Mouse (Mus musculus): ENCODE measurements at regions not wholly inside any gene's neighbourhood (a gene's known extent, or its start where the extent isn't known, plus 50 kb on each side); places are given as distances from the start of the nearest gene placed in this dataset.
A peak's percentile ranks its signal among the peaks of the same experiment; 100 is the strongest.

GRCm38 (mm10) chr15:94219907-94220306 lies 245.3 kb downstream of the Adamts20 start:
- TF ChIP-seq POLR2A (IDR thresholded peaks at IDR 0.05; ENCODE audit: borderline replicate concordance, extremely low read depth, insufficient read depth, insufficient read length, poor library complexity, severe bottlenecking) (no peak), CTCF (IDR thresholded peaks at IDR 0.05; ENCODE audit: borderline replicate concordance, extremely low read depth, insufficient read depth, insufficient read length) (no peak)
- no peak for DNase-seq (ENCODE audit: low read depth)

DNA sequence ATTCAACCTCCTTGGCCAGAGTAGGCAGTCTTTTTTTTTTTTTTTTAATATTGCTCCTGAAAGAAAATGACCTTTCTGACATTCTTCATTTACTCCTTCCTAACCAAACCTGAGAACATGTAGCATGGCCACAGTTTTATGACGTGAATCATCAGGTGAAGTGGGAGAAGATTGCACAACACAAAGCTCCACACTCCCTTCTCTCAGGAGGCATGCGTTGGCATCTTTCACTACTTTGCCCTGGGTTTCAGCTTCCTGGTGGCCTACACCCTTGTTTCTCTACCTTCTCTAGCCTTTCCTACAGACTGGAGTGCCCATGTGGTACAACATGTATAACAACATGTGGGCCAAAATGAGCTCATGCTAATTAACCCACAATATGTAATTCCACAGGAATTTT lies 248.5 kb downstream of the Adamts20 start:
- DNase-seq (ENCODE audit: low read depth): no peak
- no peak for TF ChIP-seq POLR2A (IDR thresholded peaks at IDR 0.05; ENCODE audit: borderline replicate concordance, extremely low read depth, insufficient read depth, insufficient read length, poor library complexity, severe bottlenecking)
- no peak for TF ChIP-seq CTCF (IDR thresholded peaks at IDR 0.05; ENCODE audit: borderline replicate concordance, extremely low read depth, insufficient read depth, insufficient read length)

DNA sequence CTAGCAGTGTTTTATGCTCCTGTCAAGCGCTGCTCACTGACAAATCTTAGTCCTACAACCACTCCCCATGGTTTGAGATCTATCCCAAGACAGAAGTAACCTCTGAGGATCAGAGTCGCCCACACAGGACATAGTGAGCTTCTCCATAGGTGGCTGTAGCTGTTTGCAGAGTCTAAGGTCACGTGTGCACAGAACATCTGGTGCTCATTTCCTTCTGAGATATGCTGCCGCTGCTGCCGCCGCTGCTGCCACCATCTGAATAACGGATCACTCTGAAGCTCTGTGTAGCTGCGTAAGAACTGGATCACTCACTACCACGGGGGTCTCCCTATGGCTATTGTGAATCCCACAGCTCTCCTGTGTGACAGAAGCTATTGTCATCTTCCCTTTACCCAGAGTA lies 250.8 kb downstream of the Adamts20 start:
- TF ChIP-seq CTCF (IDR thresholded peaks at IDR 0.05; ENCODE audit: borderline replicate concordance, extremely low read depth, insufficient read depth, insufficient read length) (no peak), POLR2A (IDR thresholded peaks at IDR 0.05; ENCODE audit: borderline replicate concordance, extremely low read depth, insufficient read depth, insufficient read length, poor library complexity, severe bottlenecking) (no peak)

DNA sequence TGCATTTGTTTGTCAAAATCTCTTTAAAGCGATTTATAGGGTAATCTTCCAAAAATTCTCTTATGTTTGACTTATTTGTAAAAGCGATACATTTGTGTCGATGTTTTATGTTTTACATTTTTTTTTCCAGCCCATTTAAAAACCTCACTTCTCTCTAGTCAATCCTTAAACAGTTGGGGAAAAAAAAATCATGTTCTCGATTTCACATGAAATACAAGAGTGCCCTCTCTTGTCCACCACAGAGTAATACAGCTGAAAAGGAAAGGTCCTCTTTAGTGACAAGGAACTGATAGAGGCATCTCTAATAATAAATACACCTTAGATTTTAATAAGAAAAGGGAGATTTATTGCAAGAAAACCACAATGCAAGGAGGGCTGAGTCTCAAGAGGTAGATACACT lies 251.8 kb downstream of the Adamts20 start:
- TF ChIP-seq POLR2A (IDR thresholded peaks at IDR 0.05; ENCODE audit: borderline replicate concordance, extremely low read depth, insufficient read depth, insufficient read length, poor library complexity, severe bottlenecking) (no peak), CTCF (IDR thresholded peaks at IDR 0.05; ENCODE audit: borderline replicate concordance, extremely low read depth, insufficient read depth, insufficient read length) (no peak)
- peak; percentile 76 for DNase-seq (ENCODE audit: low read depth)

More for the DNA sequence above, 250.8 kb downstream of the Adamts20 start:
- DNase-seq (ENCODE audit: low read depth): peak; percentile 31

DNA sequence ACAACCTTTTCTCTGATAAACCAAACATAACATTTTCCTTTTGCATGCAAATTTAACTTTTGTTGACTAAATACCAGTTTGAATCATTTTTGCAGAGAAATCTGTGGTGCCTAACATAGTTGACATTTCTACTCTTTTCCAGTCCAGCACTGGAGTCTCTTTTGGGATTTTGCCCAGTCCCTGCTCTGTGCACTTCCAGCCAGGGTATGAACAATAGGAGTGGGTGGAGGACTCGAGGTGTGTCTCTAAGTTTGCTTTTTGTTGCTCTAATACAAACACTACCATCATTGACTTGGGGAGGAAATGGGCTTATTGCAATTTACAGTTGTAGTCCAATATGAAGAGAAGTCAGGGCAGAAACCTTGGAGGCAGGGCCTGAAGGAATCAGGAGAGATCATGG lies 256.7 kb downstream of the Adamts20 start:
- DNase-seq (ENCODE audit: low read depth): no peak
- TF ChIP-seq POLR2A (IDR thresholded peaks at IDR 0.05; ENCODE audit: borderline replicate concordance, extremely low read depth, insufficient read depth, insufficient read length, poor library complexity, severe bottlenecking): no peak
- no peak for TF ChIP-seq CTCF (IDR thresholded peaks at IDR 0.05; ENCODE audit: borderline replicate concordance, extremely low read depth, insufficient read depth, insufficient read length)

GRCm38 (mm10) chr15:94206454-94206853 lies 258.8 kb downstream of the Adamts20 start:
- TF ChIP-seq POLR2A (IDR thresholded peaks at IDR 0.05; ENCODE audit: borderline replicate concordance, extremely low read depth, insufficient read depth, insufficient read length, poor library complexity, severe bottlenecking) (no peak), CTCF (IDR thresholded peaks at IDR 0.05; ENCODE audit: borderline replicate concordance, extremely low read depth, insufficient read depth, insufficient read length) (no peak)
- DNase-seq (ENCODE audit: low read depth): no peak

- DNase-seq (ENCODE audit: low read depth): peak; percentile 14
- TF ChIP-seq CTCF (IDR thresholded peaks at IDR 0.05; ENCODE audit: borderline replicate concordance, extremely low read depth, insufficient read depth, insufficient read length) (no peak), POLR2A (IDR thresholded peaks at IDR 0.05; ENCODE audit: borderline replicate concordance, extremely low read depth, insufficient read depth, insufficient read length, poor library complexity, severe bottlenecking) (no peak)
These were observed 259.8 kb downstream of the Adamts20 start for GRCm38 (mm10) chr15:94205309-94205893.

GRCm38 (mm10) chr15:94190081-94190488 lies 275.1 kb downstream of the Adamts20 start:
- TF ChIP-seq CTCF (IDR thresholded peaks at IDR 0.05; ENCODE audit: borderline replicate concordance, extremely low read depth, insufficient read depth, insufficient read length): no peak
- TF ChIP-seq POLR2A (IDR thresholded peaks at IDR 0.05; ENCODE audit: borderline replicate concordance, extremely low read depth, insufficient read depth, insufficient read length, poor library complexity, severe bottlenecking): no peak
- DNase-seq (ENCODE audit: low read depth): peak; percentile 81

DNA sequence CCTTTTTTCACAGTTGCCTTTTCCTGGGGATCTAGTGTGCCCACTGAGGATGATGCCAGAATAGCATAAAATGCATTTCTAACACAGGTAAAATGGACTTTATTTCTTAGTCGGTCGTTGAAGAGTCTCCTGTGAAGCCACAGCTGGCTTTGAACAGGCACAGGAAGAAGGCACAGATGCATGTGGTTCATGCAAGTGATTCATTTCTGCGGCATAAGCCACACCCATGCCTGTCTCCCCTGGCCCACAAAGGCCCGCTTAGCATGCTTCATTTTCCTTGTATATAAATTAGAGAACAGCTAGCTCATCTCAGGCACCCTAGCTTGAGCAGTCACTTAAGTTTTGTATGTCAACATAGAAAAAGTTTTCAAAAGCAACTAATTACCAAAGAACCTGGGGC lies 277.6 kb downstream of the Adamts20 start:
- no peak for DNase-seq (ENCODE audit: low read depth)
- no peak for TF ChIP-seq POLR2A (IDR thresholded peaks at IDR 0.05; ENCODE audit: borderline replicate concordance, extremely low read depth, insufficient read depth, insufficient read length, poor library complexity, severe bottlenecking)

DNA sequence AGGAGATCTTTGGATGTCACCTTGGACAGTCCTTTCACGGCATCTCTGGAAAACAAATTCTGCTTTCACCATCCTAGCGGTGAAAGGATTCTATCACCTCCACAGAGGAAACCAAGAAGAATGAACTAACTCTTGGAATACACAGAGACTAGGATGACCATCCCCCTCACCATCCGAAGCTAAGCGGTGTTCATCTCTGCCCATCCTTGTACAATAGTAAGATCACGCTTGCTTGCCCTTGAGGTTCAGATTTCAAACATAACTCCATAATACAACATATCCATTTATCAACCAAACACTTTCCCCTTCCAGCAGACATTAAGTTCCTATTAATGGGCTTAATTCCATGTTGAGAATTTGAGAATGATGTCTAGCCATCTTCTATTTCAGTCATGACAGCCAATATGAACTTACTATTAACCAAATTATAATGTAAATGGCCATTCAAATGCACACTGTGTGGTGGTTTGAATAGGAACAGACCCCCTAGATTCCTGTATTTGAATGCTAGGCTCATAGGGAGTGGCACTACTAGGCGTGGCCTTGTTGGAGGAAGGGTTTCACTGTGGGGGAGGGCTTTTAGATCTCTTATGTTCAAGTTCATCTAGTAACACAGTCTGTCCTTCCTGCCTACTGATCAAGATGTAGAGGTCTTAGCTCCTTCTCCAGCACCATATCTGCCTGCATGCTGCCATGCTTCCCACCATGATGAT lies 281.4 kb downstream of the Adamts20 start:
- TF ChIP-seq CTCF (IDR thresholded peaks at IDR 0.05; ENCODE audit: borderline replicate concordance, extremely low read depth, insufficient read depth, insufficient read length) (no peak), POLR2A (IDR thresholded peaks at IDR 0.05; ENCODE audit: borderline replicate concordance, extremely low read depth, insufficient read depth, insufficient read length, poor library complexity, severe bottlenecking) (no peak)

GRCm38 (mm10) chr15:94174083-94174482 lies 291.1 kb downstream of the Adamts20 start:
- DNase-seq (ENCODE audit: low read depth): peak; percentile 24

More for the DNA sequence above, 281.4 kb downstream of the Adamts20 start:
- no peak for DNase-seq (ENCODE audit: low read depth)

GRCm38 (mm10) chr15:94160806-94161205 lies 304.4 kb downstream of the Adamts20 start:
- DNase-seq (ENCODE audit: low read depth): no peak
- no peak for TF ChIP-seq POLR2A (IDR thresholded peaks at IDR 0.05; ENCODE audit: borderline replicate concordance, extremely low read depth, insufficient read depth, insufficient read length, poor library complexity, severe bottlenecking)
- no peak for TF ChIP-seq CTCF (IDR thresholded peaks at IDR 0.05; ENCODE audit: borderline replicate concordance, extremely low read depth, insufficient read depth, insufficient read length)

More at GRCm38 (mm10) chr15:94174083-94174482, 291.1 kb downstream of the Adamts20 start:
- TF ChIP-seq POLR2A (IDR thresholded peaks at IDR 0.05; ENCODE audit: borderline replicate concordance, extremely low read depth, insufficient read depth, insufficient read length, poor library complexity, severe bottlenecking): no peak
- TF ChIP-seq CTCF (IDR thresholded peaks at IDR 0.05; ENCODE audit: borderline replicate concordance, extremely low read depth, insufficient read depth, insufficient read length): no peak
